Mouse (Mus musculus) C2C12 (cell line): ENCODE data around the gene Dhdh. TPM values are rescaled to one million over a fixed set of nuclear protein-coding genes. Genes with fewer than 3 reads are reported as not detected.
A peak's percentile ranks its signal among the peaks of the same experiment; 100 is the strongest.
"Not testable (repeated sequence)": the region's sequence is repeated elsewhere in the genome, so short reads cannot be mapped to it uniquely, and the experiment has no call there.

ENCODE experiments used
- H3K27me3 ChIP-seq: one replicate; pipeline ENCODE4 v1.6.1; 2011; ENCODE audit not compliant: control insufficient read depth, insufficient read depth, insufficient read length
- H3K36me3 ChIP-seq: one replicate; pipeline ENCODE4 v1.6.1; 2011; ENCODE audit not compliant: control insufficient read depth, insufficient read depth
- H3K4me3 ChIP-seq: one replicate; pipeline ENCODE4 v1.5.1; 2011; ENCODE audit warnings: mild to moderate bottlenecking, control low read depth; ENCODE audit not compliant: poor library complexity, insufficient read depth, severe bottlenecking
- H3K79me2 ChIP-seq: one replicate; pipeline ENCODE4 v1.6.1; 2011; ENCODE audit not compliant: control insufficient read depth, insufficient read depth
- H3K79me3 ChIP-seq: one replicate; pipeline ENCODE4 v1.6.1; 2011; ENCODE audit warnings: low read depth, control low read depth
- H3ac ChIP-seq: one replicate; pipeline ENCODE3; 2011; ENCODE audit warnings: low read depth; ENCODE audit not compliant: control insufficient read depth, insufficient read length
- CEBPB ChIP-seq: IDR thresholded peaks from one replicate; pipeline ENCODE4 v1.6.1; 2011; ENCODE audit warnings: low read depth, mild to moderate bottlenecking, control low read depth, moderate library complexity
- CTCF ChIP-seq: IDR thresholded peaks from one replicate; pipeline ENCODE4 v1.5.1; 2011; ENCODE audit not compliant: control insufficient read depth, insufficient read depth, insufficient read length
- FOSL1 ChIP-seq: IDR thresholded peaks from one replicate; pipeline ENCODE4 v1.8.0; 2011; ENCODE audit warnings: mild to moderate bottlenecking, low read length; ENCODE audit not compliant: poor library complexity, insufficient read depth, severe bottlenecking
- MAX ChIP-seq: IDR thresholded peaks from one replicate; pipeline ENCODE4 v1.6.1; 2011; ENCODE audit warnings: mild to moderate bottlenecking, control low read depth
- MYOD1 ChIP-seq: IDR thresholded peaks from one replicate; pipeline ENCODE4 v1.6.1; 2011; ENCODE audit warnings: low read depth; ENCODE audit not compliant: control insufficient read depth, insufficient read length
- MYOG ChIP-seq: IDR thresholded peaks from one replicate; pipeline ENCODE4 v1.6.1; 2011; ENCODE audit not compliant: control insufficient read depth, insufficient read length; ENCODE audit errors: extremely low read depth
- USF1 ChIP-seq: IDR thresholded peaks from one replicate; pipeline ENCODE4 v1.6.1; 2011; ENCODE audit warnings: low read depth, mild to moderate bottlenecking, control low read depth, moderate library complexity
- polyA plus RNA-seq: library from polyadenylated mRNA; unstranded; fragments of >200 nt; fragmentation: generic; extraction: Trizol; gene quantifications from one replicate; pipeline ENCODE4 v1.2.1, GENCODE M21; 2012; ENCODE audit warnings: missing spikeins

Dhdh gene
- polyA plus RNA-seq, 1 experiment, result 0.07 TPM

DNA sequence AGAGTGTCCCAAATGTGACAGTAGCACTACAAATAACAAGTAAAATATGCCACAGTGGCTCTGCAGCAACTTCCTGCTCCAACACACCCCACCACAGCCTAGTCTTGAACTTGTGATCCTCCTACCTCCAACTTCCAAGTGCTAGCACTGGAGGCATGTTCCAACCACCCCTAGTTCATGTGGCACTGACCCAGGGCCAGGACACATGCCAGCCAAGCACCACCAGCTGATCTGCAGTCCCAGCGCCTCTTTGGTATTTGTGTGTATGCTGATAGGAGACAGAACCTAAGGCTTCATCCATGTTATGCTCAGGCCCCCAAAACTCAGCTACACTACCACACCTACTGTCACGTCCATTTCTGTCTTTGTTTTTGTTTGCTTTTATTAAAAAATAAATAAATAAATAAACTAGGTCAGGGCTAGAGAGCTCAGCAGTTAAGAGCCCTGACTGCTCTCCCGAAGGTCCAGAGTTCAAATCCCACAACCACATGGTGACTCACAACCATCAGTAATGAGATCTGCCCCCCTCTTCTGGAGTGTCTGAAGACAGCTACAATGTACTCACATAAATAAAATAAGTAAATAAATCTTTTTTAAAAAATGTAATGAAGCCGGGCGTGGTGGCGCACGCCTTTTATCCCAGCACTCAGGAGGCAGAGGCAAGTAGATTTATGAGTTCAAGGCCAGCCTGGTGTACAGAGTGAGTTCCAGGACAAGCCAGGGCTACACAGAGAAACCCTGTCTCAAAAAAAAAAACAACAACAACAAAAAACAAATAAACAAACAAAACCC lies 24.4 kb downstream of the Dhdh start:
- Histone ChIP-seq H3K4me3 (no peak overlapping the region), H3K27me3 (no peaks in the 10 kb centered on the region), H3ac (no peak overlapping the region), H3K36me3 (peaks cover 47% of the 10 kb centered on the region), H3K79me2 (peaks cover 54% of the 10 kb centered on the region), H3K79me3 (peaks cover 42% of the 10 kb centered on the region)
- TF ChIP-seq FOSL1, result no peak
- TF ChIP-seq CTCF, result no peak
- TF ChIP-seq USF1, result no peak
- no peak for TF ChIP-seq MYOD1
- no peak for TF ChIP-seq MAX
- no peak for TF ChIP-seq CEBPB

GRCm38 (mm10) chr7:45462868-45463267 lies 25.7 kb downstream of the Dhdh start:
- H3K4me3 ChIP-seq, H3ac ChIP-seq, H3K27me3 ChIP-seq: not testable (repeated sequence)
- Histone ChIP-seq H3K79me2 (peaks cover 67% of the 10 kb centered on the region), H3K36me3 (peaks cover 59% of the 10 kb centered on the region), H3K79me3 (peaks cover 55% of the 10 kb centered on the region)

DNA sequence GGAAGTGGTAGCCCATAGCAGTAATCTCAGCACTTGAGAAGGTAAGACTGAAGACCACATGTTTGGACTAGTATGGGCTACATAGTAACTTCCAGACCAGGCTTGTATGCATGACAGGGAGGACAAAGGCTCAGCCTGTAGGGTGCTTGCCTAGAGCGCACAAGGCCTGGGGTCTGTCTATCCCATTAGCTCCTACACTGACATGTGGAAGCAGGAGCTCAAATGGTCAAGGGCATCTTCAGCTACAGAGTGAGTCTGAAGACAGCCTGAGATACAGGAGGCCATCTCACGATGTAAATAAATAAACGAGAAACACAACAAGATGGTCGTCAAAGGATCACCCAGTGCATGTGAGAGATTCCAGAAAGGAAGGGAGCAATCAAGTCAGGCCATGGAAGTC lies 26.3 kb downstream of the Dhdh start:
- Histone ChIP-seq H3K36me3 (peaks cover 65% of the 10 kb centered on the region), H3K4me3 (no peak overlapping the region)

DNA sequence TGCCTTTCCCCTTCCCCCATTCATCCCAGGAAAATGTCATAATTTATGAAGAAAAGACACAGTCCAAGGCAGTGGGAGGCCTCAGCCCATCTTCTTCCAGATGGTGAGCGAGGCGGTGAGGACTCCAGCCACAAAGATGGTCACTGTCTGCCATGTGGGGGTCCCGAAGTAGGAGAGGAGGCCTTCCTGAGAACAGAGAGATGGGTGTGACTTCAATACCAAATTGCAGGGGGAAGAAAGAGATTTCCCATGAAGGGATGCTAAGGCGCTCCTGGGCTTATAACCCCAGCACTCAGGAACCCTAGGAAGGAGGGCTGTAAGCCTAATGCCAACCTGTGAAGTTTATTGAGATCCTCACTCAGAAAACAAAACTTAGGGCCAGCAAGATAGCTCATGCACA lies 26.8 kb downstream of the Dhdh start:
- H3ac ChIP-seq, result peak overlapping the region; percentile 42
- peaks cover 62% of the 10 kb centered on the region for H3K79me3 ChIP-seq
- no peaks in the 10 kb centered on the region for H3K27me3 ChIP-seq
- no peak overlapping the region for H3K4me3 ChIP-seq
- no peak for TF ChIP-seq USF1
- TF ChIP-seq MYOD1, result no peak
- no peak for TF ChIP-seq CTCF
- no peak for TF ChIP-seq MYOG
- no peak for TF ChIP-seq CEBPB
- no peak for TF ChIP-seq FOSL1
- no peak for TF ChIP-seq MAX
- H3K79me2 ChIP-seq, result peaks cover 74% of the 10 kb centered on the region
- H3K36me3 ChIP-seq, result peaks cover 68% of the 10 kb centered on the region

More for the DNA sequence above, 26.3 kb downstream of the Dhdh start:
- peaks cover 72% of the 10 kb centered on the region for H3K79me2 ChIP-seq
- no peaks in the 10 kb centered on the region for H3K27me3 ChIP-seq
- peaks cover 60% of the 10 kb centered on the region for H3K79me3 ChIP-seq
- TF ChIP-seq MAX (no peak), CEBPB (no peak), USF1 (no peak), CTCF (no peak)
- H3ac ChIP-seq, result no peak overlapping the region

- H3K27me3 ChIP-seq, result no peaks in the 10 kb centered on the region
- H3K79me3 ChIP-seq, result peaks cover 59% of the 10 kb centered on the region
- H3K36me3 ChIP-seq, result peaks cover 68% of the 10 kb centered on the region
- no peak overlapping the region for H3ac ChIP-seq
- TF ChIP-seq CTCF (no peak), MYOD1 (peak; percentile 29)
- H3K79me2 ChIP-seq, result peaks cover 71% of the 10 kb centered on the region
- H3K4me3 ChIP-seq, result no peak overlapping the region
These were observed 27.3 kb downstream of the Dhdh start for GRCm38 (mm10) chr7:45461326-45461725.

DNA sequence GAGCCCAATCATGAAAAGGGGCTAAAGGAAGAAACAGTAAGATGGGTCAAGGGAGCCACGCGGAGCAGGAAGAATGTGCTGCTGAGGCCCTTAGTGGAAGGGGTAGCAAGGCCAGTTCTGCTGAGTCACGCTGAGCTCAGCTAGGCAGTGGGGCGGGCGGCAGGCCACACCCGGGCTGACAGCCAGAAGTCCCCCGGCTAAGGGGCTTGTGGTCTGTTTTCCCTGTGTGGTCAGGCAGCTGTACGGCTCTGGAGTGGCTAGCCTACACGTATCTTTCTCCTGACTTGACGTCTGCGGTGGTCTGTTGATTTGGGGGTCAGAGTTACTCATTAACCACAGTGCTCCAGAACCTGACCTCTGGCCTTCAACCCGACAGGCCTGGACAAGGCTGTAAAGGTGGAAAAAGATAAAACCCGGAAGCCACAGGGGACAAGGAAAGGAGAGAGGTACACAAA lies 27.7 kb downstream of the Dhdh start:
- Histone ChIP-seq H3K4me3 (no peak overlapping the region), H3K36me3 (peaks cover 68% of the 10 kb centered on the region), H3K27me3 (no peaks in the 10 kb centered on the region), H3K79me3 (peaks cover 55% of the 10 kb centered on the region), H3ac (no peak overlapping the region), H3K79me2 (peaks cover 67% of the 10 kb centered on the region)
- no peak for TF ChIP-seq USF1
- TF ChIP-seq MAX, result peak; percentile 86
- TF ChIP-seq MYOD1, result peak; percentile 97
- TF ChIP-seq FOSL1, result peak; percentile 67
